Mouse (Mus musculus) liver, adult 2 months (tissue): ENCODE measurements around the gene Pbrm1. TPM values are rescaled to one million over a fixed set of nuclear protein-coding genes. Genes with fewer than 3 reads are reported as not detected.

Source experiments
- DNase-seq: peaks from one replicate; pipeline ENCODE4 v3.0.0-alpha.2; 2011; ENCODE audit warnings: low read depth, low spot score; ENCODE audit errors: extremely low read depth
- H3K27ac ChIP-seq: fragments of 200-500 bp; replicated peaks from 2 replicates; pipeline ENCODE4 v1.5.1; 2012; ENCODE audit warnings: low read depth, mild to moderate bottlenecking, control low read depth, inconsistent platforms, low read length; ENCODE audit not compliant: insufficient read depth
- H3K27me3 ChIP-seq: fragments of 200-500 bp; 2 replicates; pipeline ENCODE4 v1.6.1; 2012; ENCODE audit warnings: mild to moderate bottlenecking, moderate library complexity, low read length, inconsistent platforms; ENCODE audit not compliant: control insufficient read depth, insufficient read depth
- H3K36me3 ChIP-seq: fragments of 200-500 bp; 2 replicates; pipeline ENCODE4 v1.6.1; 2012; ENCODE audit warnings: low read length, inconsistent platforms; ENCODE audit not compliant: control insufficient read depth, insufficient read depth
- H3K4me1 ChIP-seq: fragments of 200-500 bp; 2 replicates; pipeline ENCODE4 v1.6.1; 2011; ENCODE audit warnings: low read length; ENCODE audit not compliant: control insufficient read depth, insufficient read depth
- H3K4me3 ChIP-seq: fragments of 200-500 bp; 2 replicates; pipeline ENCODE4 v1.5.1; 2011; ENCODE audit warnings: low read depth, mild to moderate bottlenecking, control low read depth, low read length, moderate library complexity; ENCODE audit not compliant: insufficient read depth
- H3K79me2 ChIP-seq: fragments of 200-500 bp; 2 replicates; pipeline ENCODE4 v1.6.1; 2012; ENCODE audit warnings: inconsistent platforms, mild to moderate bottlenecking, low read length, moderate library complexity; ENCODE audit not compliant: control insufficient read depth, insufficient read depth
- H3K9ac ChIP-seq: fragments of 200-500 bp; 2 replicates; pipeline ENCODE4 v1.6.1; 2012; ENCODE audit warnings: low read depth, mild to moderate bottlenecking, control low read depth, inconsistent platforms, low read length
- CTCF ChIP-seq: fragments of 200-500 bp; IDR thresholded peaks from 2 replicates; pipeline ENCODE4 v1.5.1; 2011; ENCODE audit warnings: low read depth, low read length, control low read depth
- POLR2A ChIP-seq: fragments of 200-500 bp; IDR thresholded peaks from 2 replicates; pipeline ENCODE4 v1.6.1; 2011; ENCODE audit warnings: low read length, control low read depth; ENCODE audit not compliant: insufficient read depth; ENCODE audit errors: extremely low read depth
- WGBS: fragments of 180-500 bp; shearing (Covaris S2); methylation state at CpG from one replicate; pipeline ENCODE4 v1.1.7; 2018; 5-methylcytosine and 5-hydroxymethylcytosine counted together
- polyA plus RNA-seq: library from polyadenylated mRNA; depleted of rRNA; stranded (reverse); fragments of >200 nt; gene quantifications from 2 replicates; pipeline ENCODE4 v1.2.3, GENCODE M21; 2012
- total RNA-seq: library from RNA; depleted of rRNA; stranded (reverse); fragments of >200 nt; gene quantifications from 2 replicates; pipeline ENCODE4 v1.2.3, GENCODE M21; 2014

The Pbrm1 gene
- total and polyA plus RNA-seq, 2 experiments: 6.3 to 26.3 TPM

GRCm38 (mm10) chr14:31137281-31137595 lies 118.3 kb downstream of the Pbrm1 start:
- DNase-seq: no peak
- Histone ChIP-seq H3K4me3 (no peak overlapping the region), H3K27ac (peak overlapping the region; percentile 27), H3K36me3 (no peaks in the 10 kb centered on the region), H3K4me1 (no peaks in the 10 kb centered on the region), H3K79me2 (no peaks in the 10 kb centered on the region), H3K9ac (no peak overlapping the region), H3K27me3 (no peaks in the 10 kb centered on the region)
- WGBS: 78% methylated on average over 10 of the region's 10 CpGs
- TF ChIP-seq POLR2A: no peak
- TF ChIP-seq CTCF: no peak

- TF ChIP-seq POLR2A: no peak
- TF ChIP-seq CTCF: no peak
- WGBS: 71% methylated on average over 11 of the region's 11 CpGs
- no peaks in the 10 kb centered on the region for H3K27me3 ChIP-seq
- H3K27ac ChIP-seq: peak overlapping the region; percentile 38; the same call in 1 of the 2 replicates
- no peak overlapping the region for H3K9ac ChIP-seq
- no peaks in the 10 kb centered on the region for H3K79me2 ChIP-seq
- no peak overlapping the region for H3K4me3 ChIP-seq
- no peaks in the 10 kb centered on the region for H3K4me1 ChIP-seq
- no peaks in the 10 kb centered on the region for H3K36me3 ChIP-seq
- no peak for DNase-seq
Measured at GRCm38 (mm10) chr14:31137791-31138190, 118.9 kb downstream of the Pbrm1 start.

DNA sequence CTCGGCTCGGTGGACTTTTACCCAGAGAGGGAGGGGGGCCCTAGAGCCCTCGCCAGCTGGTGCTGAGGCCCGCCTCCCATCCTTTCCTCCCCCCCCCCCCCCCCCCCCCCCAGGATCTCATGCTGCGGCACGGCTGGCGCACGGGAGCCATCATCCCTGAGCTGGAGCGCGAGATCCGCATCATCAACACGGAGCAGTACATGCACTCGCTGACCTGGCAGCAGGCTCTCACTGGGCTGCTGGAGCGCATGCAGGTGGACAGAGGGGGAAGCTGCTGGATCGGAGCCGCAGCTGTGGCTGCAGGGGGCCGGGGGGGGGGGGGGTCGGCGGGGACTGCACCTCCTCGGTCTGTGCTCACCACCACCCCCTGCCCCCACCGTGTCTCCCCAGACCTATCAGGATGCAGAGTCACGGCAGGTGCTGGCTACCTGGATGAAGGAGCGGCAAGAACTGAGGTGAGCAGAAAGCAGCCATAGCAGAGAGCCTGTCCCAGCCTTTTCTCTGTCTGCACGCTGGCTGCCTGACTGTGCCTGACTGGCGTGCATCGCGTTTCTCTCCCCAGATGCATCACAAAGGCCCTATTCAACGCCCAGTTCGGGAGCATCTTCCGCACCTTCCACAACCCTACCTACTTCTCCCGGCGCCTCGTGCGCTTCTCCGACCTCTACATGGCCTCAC lies 119.4 kb downstream of the Pbrm1 start:
- no peak overlapping the region for H3K27ac ChIP-seq
- no peak overlapping the region for H3K4me3 ChIP-seq
- H3K36me3 ChIP-seq: no peaks in the 10 kb centered on the region
- H3K27me3 ChIP-seq: no peaks in the 10 kb centered on the region
- WGBS: 75% methylated on average over 30 of the region's 35 CpGs
- no peaks in the 10 kb centered on the region for H3K79me2 ChIP-seq
- no peak overlapping the region for H3K9ac ChIP-seq
- no peaks in the 10 kb centered on the region for H3K4me1 ChIP-seq
- no peak for TF ChIP-seq POLR2A
- no peak for TF ChIP-seq CTCF
- DNase-seq: no peak

DNA sequence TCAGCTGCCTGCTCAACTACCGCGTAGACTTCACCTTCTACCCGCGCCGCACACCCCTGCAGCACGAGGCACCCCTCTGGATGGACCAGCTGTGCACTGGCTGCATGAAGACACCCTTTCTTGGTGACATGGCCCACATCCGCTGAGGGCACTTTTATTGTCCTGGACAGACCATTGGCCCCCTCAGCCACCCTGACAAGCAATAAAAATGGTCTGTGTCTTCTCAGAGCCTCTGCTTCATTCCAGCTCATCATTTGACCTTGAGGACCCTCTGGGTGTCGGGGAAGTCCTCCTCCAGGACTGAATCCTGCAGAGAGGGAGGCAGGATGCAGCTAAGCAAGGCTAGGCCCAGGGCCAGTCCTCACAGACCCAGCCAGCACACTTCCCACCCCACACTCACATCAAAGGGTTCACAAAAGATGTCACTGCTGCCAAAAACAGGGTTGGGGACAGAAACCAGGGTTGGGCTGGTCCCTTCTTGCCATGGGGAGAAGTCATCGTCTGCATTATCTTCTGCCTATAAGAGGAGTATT lies 120.0 kb downstream of the Pbrm1 start:
- Histone ChIP-seq H3K36me3 (no peaks in the 10 kb centered on the region), H3K27ac (no peak overlapping the region), H3K4me3 (no peak overlapping the region), H3K27me3 (no peaks in the 10 kb centered on the region), H3K9ac (no peak overlapping the region), H3K79me2 (no peaks in the 10 kb centered on the region), H3K4me1 (no peaks in the 10 kb centered on the region)
- TF ChIP-seq POLR2A: no peak
- no peak for TF ChIP-seq CTCF
- 83% methylated on average over 9 of the region's 9 CpGs for WGBS
- no peak for DNase-seq

GRCm38 (mm10) chr14:31139666-31140065 lies 120.7 kb downstream of the Pbrm1 start:
- H3K27ac ChIP-seq: no peak overlapping the region
- no peaks in the 10 kb centered on the region for H3K79me2 ChIP-seq
- DNase-seq: no peak
- H3K9ac ChIP-seq: no peak overlapping the region
- no peak for TF ChIP-seq POLR2A
- WGBS: 77% methylated on average over 12 of the region's 12 CpGs
- H3K4me3 ChIP-seq: no peak overlapping the region
- no peaks in the 10 kb centered on the region for H3K36me3 ChIP-seq
- no peaks in the 10 kb centered on the region for H3K27me3 ChIP-seq
- H3K4me1 ChIP-seq: no peaks in the 10 kb centered on the region

- Histone ChIP-seq H3K27ac (no peak overlapping the region), H3K4me1 (no peaks in the 10 kb centered on the region), H3K27me3 (no peaks in the 10 kb centered on the region), H3K36me3 (no peaks in the 10 kb centered on the region), H3K79me2 (no peaks in the 10 kb centered on the region), H3K9ac (no peak overlapping the region), H3K4me3 (no peak overlapping the region)
- 82% methylated on average over 15 of the region's 15 CpGs for WGBS
- DNase-seq: no peak
- TF ChIP-seq POLR2A (no peak), CTCF (no peak)
Measured at GRCm38 (mm10) chr14:31140141-31140540, 121.2 kb downstream of the Pbrm1 start.
